14 mouse cellular contexts compared by ENCODE assay signal in the genomic region with DNA sequence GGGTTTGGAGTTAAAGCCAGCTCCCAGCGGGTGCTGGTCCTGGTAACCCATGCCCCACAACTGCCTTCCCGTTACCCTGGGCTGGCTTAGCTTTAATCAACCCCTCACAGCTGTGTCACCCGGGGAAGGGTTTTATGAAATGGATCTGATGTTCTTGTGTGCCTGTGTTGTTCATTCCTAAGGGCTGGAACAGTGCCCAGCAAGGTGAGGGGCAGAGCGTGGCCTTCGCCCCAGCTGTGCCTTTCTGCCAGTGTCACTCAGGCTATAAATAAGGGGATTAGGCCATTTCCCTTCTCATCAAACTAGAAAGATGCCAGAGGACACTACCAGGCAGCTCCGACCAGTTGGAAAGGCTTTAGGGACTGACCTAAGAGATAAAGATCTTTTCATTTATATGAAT.
"Had no signal": no experiment of that assay in that cellular context is flagged by ENCODE, and none has a peak within 500 bp of the region (broad histone marks: within the 10 kb centered on the region; RNA-seq: fewer than 3 reads in every experiment).

No protein-coding gene starts in this region.

- H3K4me3 ChIP-seq: midbrain, embryonic 10.5 days; midbrain, embryonic 12.5 days; neural tube, embryonic 12.5 days had no signal

- H3K9me3 ChIP-seq: midbrain, embryonic 10.5 days; midbrain, embryonic 12.5 days; neural tube, embryonic 12.5 days had no signal

- H3K36me3 ChIP-seq: midbrain, embryonic 10.5 days; midbrain, embryonic 12.5 days; neural tube, embryonic 12.5 days had no signal

- ATAC-seq: midbrain, embryonic 16.5 days had no signal

- DNase-seq: lung, adult 18-20 months; lung, embryonic 14.5 days; lung, postnatal 10 days; lung, postnatal 4 days; midbrain, embryonic 14.5 days; right cerebral cortex, postnatal 14 days; spleen, adult 18-20 months; thymus, adult 18-20 months; thymus, postnatal 14 days; thymus, postnatal 36 days had no signal

- H3K27ac ChIP-seq: midbrain, embryonic 10.5 days; midbrain, embryonic 12.5 days; neural tube, embryonic 12.5 days had no signal

- H3K4me2 ChIP-seq: lung, embryonic 14.5 days; midbrain, embryonic 12.5 days; neural tube, embryonic 12.5 days had no signal

- H3K4me1 ChIP-seq: neural tube, embryonic 12.5 days had no signal

- H3K9ac ChIP-seq: lung, embryonic 14.5 days; midbrain, embryonic 12.5 days; neural tube, embryonic 12.5 days had no signal

- H3K27me3 ChIP-seq: midbrain, embryonic 12.5 days; neural tube, embryonic 12.5 days had no signal
